Mouse (Mus musculus) thymus, postnatal 36 days (tissue): ENCODE measurements around the gene Rab6a.
"Not testable (repeated sequence)": the region's sequence is repeated elsewhere in the genome, so short reads cannot be mapped to it uniquely, and the experiment has no call there.

Experiments used
- DNase-seq, 2 experiments: peaks; one replicate each; pipeline ENCODE4 v3.0.0; 2022; ENCODE audit warnings: mixed read lengths in 2 of 2

Rab6a gene

GRCm38 (mm10) chr7:100607214-100608129, at the start of gene Rab6a:
Gene Rab6a (plus strand): TSS chr7:100607410.
- DNase-seq: peak; percentile 91 to 93

- DNase-seq: no peak
These were observed 47.9 kb upstream of the Rab6a start for GRCm38 (mm10) chr7:100559331-100559730.

- DNase-seq: no peak
These were observed 45.2 kb upstream of the Rab6a start for GRCm38 (mm10) chr7:100561861-100562587.

GRCm38 (mm10) chr7:100567238-100567637, 40.0 kb upstream of the Rab6a start:
- not testable (repeated sequence) for DNase-seq

GRCm38 (mm10) chr7:100569907-100570306, 37.3 kb upstream of the Rab6a start:
- no peak for DNase-seq

GRCm38 (mm10) chr7:100570930-100571715, 36.1 kb upstream of the Rab6a start:
- no peak for DNase-seq

GRCm38 (mm10) chr7:100572061-100572460, 35.1 kb upstream of the Rab6a start:
- no peak for DNase-seq

- no peak for DNase-seq
These were observed 34.5 kb upstream of the Rab6a start for GRCm38 (mm10) chr7:100572704-100573103.

- DNase-seq: no peak
These were observed 28.4 kb upstream of the Rab6a start for GRCm38 (mm10) chr7:100578794-100579193.

GRCm38 (mm10) chr7:100582235-100582634, 25.0 kb upstream of the Rab6a start:
- DNase-seq: no peak

- peak; percentile 83 to 85 for DNase-seq
These were observed 24.4 kb upstream of the Rab6a start for GRCm38 (mm10) chr7:100582727-100583236.

GRCm38 (mm10) chr7:100589816-100590215, 17.4 kb upstream of the Rab6a start:
- DNase-seq: no peak

GRCm38 (mm10) chr7:100590504-100590844, 16.7 kb upstream of the Rab6a start:
- DNase-seq: no peak

GRCm38 (mm10) chr7:100590845-100591521, 16.2 kb upstream of the Rab6a start:
- peak; percentile 70 to 76 for DNase-seq

GRCm38 (mm10) chr7:100591522-100591852, 15.7 kb upstream of the Rab6a start:
- DNase-seq: no peak

GRCm38 (mm10) chr7:100593349-100593748, 13.9 kb upstream of the Rab6a start:
- DNase-seq: no peak

GRCm38 (mm10) chr7:100600211-100600610, 7.0 kb upstream of the Rab6a start:
- no peak for DNase-seq

- no peak for DNase-seq
These were observed 1.0 kb downstream of the Rab6a start, which contains the start of gene Mrpl48 for GRCm38 (mm10) chr7:100608130-100608741. Gene Mrpl48 (minus strand): TSS chr7:100608301.

- no peak for DNase-seq
These were observed 1.7 kb downstream of the Rab6a start for GRCm38 (mm10) chr7:100608910-100609309.

- DNase-seq: no peak
These were observed 9.1 kb downstream of the Rab6a start for GRCm38 (mm10) chr7:100616121-100616857.

- DNase-seq: no peak
These were observed 15.1 kb downstream of the Rab6a start for GRCm38 (mm10) chr7:100622277-100622676.
